ENCODE assay signal across 23 mouse cellular contexts in genomic region chr12:101994576-101995467, GRCm38 (mm10). TPM values are rescaled to one million over a fixed set of nuclear protein-coding genes. Genes with fewer than 3 reads are reported as not detected.
A peak's percentile ranks its signal among the peaks of the same experiment; 100 is the strongest.
DNase-seq lines count a peak whose midpoint lies in the region; ATAC-seq lines count a peak whose summit lies in the region.
"Had no signal": no experiment of that assay in that cellular context is flagged by ENCODE, and none has a peak within 500 bp of the region (broad histone marks: within the 10 kb centered on the region; RNA-seq: fewer than 3 reads in every experiment).

No protein-coding gene starts in this region.

- H3K4me3 ChIP-seq in midbrain, embryonic 10.5 days = no peak overlapping the region
- H3K4me3 ChIP-seq in forebrain, embryonic 15.5 days = no peak overlapping the region
- H3K4me3 ChIP-seq: embryonic facial prominence, embryonic 10.5 days; heart, embryonic 15.5 days; hindbrain, embryonic 15.5 days; liver, embryonic 13.5 days; midbrain, embryonic 12.5 days had no signal

- peak; percentile 97 for ATAC-seq in common myeloid progenitor, adult 5-6 weeks (replicated peaks; ENCODE audit: low read depth, poor library complexity, severe bottlenecking)
- peak; percentile 72; the same call in 1 of the 2 replicates for ATAC-seq in monocyte, adult 5-6 weeks (replicated peaks; ENCODE audit: insufficient number of reproducible peaks, low FRiP score, low TSS enrichment, poor library complexity, severe bottlenecking)
- ATAC-seq in forebrain, embryonic 15.5 days (replicated peaks) = no peak
- ATAC-seq: forebrain, embryonic 16.5 days; Patski had no signal

- no peak overlapping the region for H3K27ac ChIP-seq in midbrain, embryonic 10.5 days (replicated peaks)
- H3K27ac ChIP-seq in forebrain, embryonic 15.5 days (replicated peaks) = no peak overlapping the region
- H3K27ac ChIP-seq: embryonic facial prominence, embryonic 10.5 days; heart, embryonic 15.5 days; hindbrain, embryonic 15.5 days; liver, embryonic 13.5 days; midbrain, embryonic 12.5 days had no signal

- peak; percentile 43 to 53 for DNase-seq in spleen, postnatal 36 days (ENCODE audit: low spot score in 2 of 2)
- no peak for DNase-seq in spleen, postnatal 14 days (ENCODE audit: low spot score in 2 of 2)
- DNase-seq in midbrain, embryonic 10.5 days (ENCODE audit: low spot score) = no peak
- DNase-seq in embryo, embryonic 10 days (ENCODE audit: low spot score) = no peak
- DNase-seq: adrenal gland, adult 2 months; cerebellum, adult 8-10 months; gastrocnemius, postnatal 10 days; heart, postnatal 36 days; kidney, adult 9 months; kidney, postnatal 14 days; liver, embryonic 13.5 days; lung, embryonic 14.5 days; lung, postnatal 4 days; thymus, postnatal 14 days had no signal

- H3K4me2 ChIP-seq in forebrain, embryonic 15.5 days (replicated peaks) = no peak overlapping the region
- H3K4me2 ChIP-seq: heart, embryonic 15.5 days; hindbrain, embryonic 15.5 days; liver, embryonic 13.5 days; lung, embryonic 14.5 days; midbrain, embryonic 12.5 days had no signal

- peaks cover 93% of the 10 kb centered on the region for H3K36me3 ChIP-seq in midbrain, embryonic 10.5 days
- peaks cover 72% of the 10 kb centered on the region for H3K36me3 ChIP-seq in forebrain, embryonic 15.5 days

- no peak overlapping the region for H3K9ac ChIP-seq in forebrain, embryonic 15.5 days (replicated peaks)
- H3K9ac ChIP-seq: heart, embryonic 15.5 days; hindbrain, embryonic 15.5 days; liver, embryonic 13.5 days; lung, embryonic 14.5 days; midbrain, embryonic 12.5 days had no signal

- WGBS in midbrain, embryonic 10.5 days = 92% methylated on average over 8 of the region's 8 CpGs
- WGBS in forebrain, embryonic 15.5 days = 95% methylated on average over 8 of the region's 8 CpGs

- H3K27me3 ChIP-seq in midbrain, embryonic 10.5 days (ENCODE audit: low read depth, poor library complexity, severe bottlenecking) = no peaks in the 10 kb centered on the region
- H3K27me3 ChIP-seq in forebrain, embryonic 15.5 days = no peaks in the 10 kb centered on the region
- H3K27me3 ChIP-seq: heart, embryonic 15.5 days; hindbrain, embryonic 15.5 days; liver, embryonic 13.5 days; midbrain, embryonic 12.5 days; Patski had no signal

- no peaks in the 10 kb centered on the region for H3K9me3 ChIP-seq in midbrain, embryonic 10.5 days (replicated peaks)
- H3K9me3 ChIP-seq in forebrain, embryonic 15.5 days = no peaks in the 10 kb centered on the region
- H3K9me3 ChIP-seq: embryonic facial prominence, embryonic 10.5 days; heart, embryonic 15.5 days; hindbrain, embryonic 15.5 days; liver, embryonic 13.5 days; midbrain, embryonic 12.5 days had no signal

- no peaks in the 10 kb centered on the region for H3K4me1 ChIP-seq in midbrain, embryonic 10.5 days
- no peaks in the 10 kb centered on the region for H3K4me1 ChIP-seq in forebrain, embryonic 15.5 days
- H3K4me1 ChIP-seq: embryonic facial prominence, embryonic 10.5 days; hindbrain, embryonic 15.5 days; liver, embryonic 13.5 days; midbrain, embryonic 12.5 days had no signal

RNA-seq across cellular contexts. Expression of gene Cpsf2, which starts 19.0 kb away (rescaled TPM):
- total RNA-seq in common myeloid progenitor, adult 5-6 weeks (2017) = 76.3 and 90.5 TPM in 2 replicates
- total RNA-seq in monocyte, adult 5-6 weeks (2017) = 38.9 to 40.6 TPM (median 39.6 TPM) in 3 replicates
- polyA plus RNA-seq in midbrain, embryonic 10.5 days (2016; fragmentation: Nextera tagmentation; extraction: Ambion mirVana) = 38.9 and 39.5 TPM in 2 replicates
- 32.9 and 33.7 TPM in 2 replicates for polyA plus RNA-seq in forebrain, embryonic 15.5 days (2015; fragmentation: Nextera tagmentation; extraction: Ambion mirVana)

RNA-seq across cellular contexts. Expression of gene Atxn3, which starts 36.8 kb away (rescaled TPM):
- total RNA-seq in common myeloid progenitor, adult 5-6 weeks (2017) = 50.4 and 79.0 TPM in 2 replicates
- total RNA-seq in monocyte, adult 5-6 weeks (2017) = 48.3 to 49.7 TPM (median 49.6 TPM) in 3 replicates
- polyA plus RNA-seq in midbrain, embryonic 10.5 days (2016; fragmentation: Nextera tagmentation; extraction: Ambion mirVana) = 14.4 and 16.2 TPM in 2 replicates
- polyA plus RNA-seq in forebrain, embryonic 15.5 days (2015; fragmentation: Nextera tagmentation; extraction: Ambion mirVana) = 12.8 and 14.0 TPM in 2 replicates

Comparison
In these comparisons a context has a peak if more than half of its experiments do, and no peak if none do; other contexts are left out.
1. DNase-seq: peak in spleen, postnatal 36 days (2 of 2); none in spleen, postnatal 14 days (0 of 2), midbrain, embryonic 10.5 days (single experiment) and embryo, embryonic 10 days (single experiment).